ENCODE assay signal across 15 mouse cellular contexts in genomic region chr16:90138151-90138550, GRCm38 (mm10). TPM values are rescaled to one million over a fixed set of nuclear protein-coding genes. Genes with fewer than 3 reads are reported as not detected.
DNase-seq lines count a peak whose midpoint lies in the region; ATAC-seq and TF ChIP-seq lines count a peak whose summit lies in the region.
"Had no signal": no experiment of that assay in that cellular context is flagged by ENCODE, and none has a peak within 500 bp of the region (broad histone marks: within the 10 kb centered on the region; RNA-seq: fewer than 3 reads in every experiment).

No protein-coding gene starts in this region.

- peaks cover 44% of the 10 kb centered on the region for H3K4me1 ChIP-seq in heart, embryonic 10.5 days
- no peaks in the 10 kb centered on the region for H3K4me1 ChIP-seq in lung, embryonic 14.5 days (ENCODE audit: insufficient read depth)

- no peak for DNase-seq in heart, embryonic 10.5 days (ENCODE audit: low spot score)
- no peak for DNase-seq in heart, adult 8-10 months (ENCODE audit: low spot score)
- DNase-seq in lung, embryonic 14.5 days, result no peak
- DNase-seq in lung, postnatal 14 days, result no peak
- no peak for DNase-seq in cerebellum, adult 8-10 months
- DNase-seq in frontal cortex, adult 2 months (ENCODE audit: extremely low spot score in 1 of 2, low spot score in 1 of 2), result no peak
- DNase-seq in gastrocnemius, postnatal 4 days (ENCODE audit: low spot score in 2 of 2), result no peak
- DNase-seq: cerebellum, adult 11 months; heart, adult 18-20 months; kidney, postnatal 10 days; lung, postnatal 36 days had no signal

- H3K9ac ChIP-seq in lung, embryonic 14.5 days, result no peak overlapping the region
- H3K9ac ChIP-seq: neural tube, embryonic 13.5 days had no signal

- H3K27ac ChIP-seq in heart, embryonic 10.5 days, result peak overlapping the region; percentile 72
- H3K27ac ChIP-seq in lung, embryonic 14.5 days (ENCODE audit: low read depth), result no peak overlapping the region
- H3K27ac ChIP-seq: neural tube, embryonic 13.5 days had no signal

- ATAC-seq in lung, embryonic 14.5 days (ENCODE audit: insufficient read depth), result no peak
- peak; percentile 18 for ATAC-seq in megakaryocyte, adult 5-6 weeks (ENCODE audit: poor library complexity, severe bottlenecking)
- ATAC-seq: midbrain, embryonic 16.5 days had no signal

- H3K36me3 ChIP-seq in heart, embryonic 10.5 days, result peaks cover 16% of the 10 kb centered on the region
- H3K36me3 ChIP-seq in lung, embryonic 14.5 days (ENCODE audit: insufficient read depth), result no peaks in the 10 kb centered on the region

- no peaks in the 10 kb centered on the region for H3K27me3 ChIP-seq in heart, embryonic 10.5 days (ENCODE audit: insufficient read depth, poor library complexity, severe bottlenecking)
- peaks cover 7% of the 10 kb centered on the region; the same call in 1 of the 2 replicates for H3K27me3 ChIP-seq in lung, embryonic 14.5 days (ENCODE audit: insufficient read depth, low read length)
- H3K27me3 ChIP-seq: neural tube, embryonic 13.5 days had no signal

- 53% methylated on average over 12 of the region's 12 CpGs for WGBS in heart, embryonic 10.5 days
- WGBS in lung, embryonic 14.5 days, result 71% methylated on average over 12 of the region's 12 CpGs

- no peaks in the 10 kb centered on the region for H3K9me3 ChIP-seq in heart, embryonic 10.5 days
- no peaks in the 10 kb centered on the region for H3K9me3 ChIP-seq in lung, embryonic 14.5 days (ENCODE audit: low read depth, low read length)
- H3K9me3 ChIP-seq: neural tube, embryonic 13.5 days had no signal

- H3K4me3 ChIP-seq in heart, embryonic 10.5 days, result no peak overlapping the region
- H3K4me3 ChIP-seq in lung, embryonic 14.5 days (ENCODE audit: low read depth, low read length), result no peak overlapping the region
- H3K4me3 ChIP-seq: erythroblast, embryonic 14.5 days; neural tube, embryonic 13.5 days had no signal

- no peak for TF ChIP-seq CTCF in lung, embryonic 14.5 days (IDR thresholded peaks at IDR 0.05; ENCODE audit: low read depth)

- peak overlapping the region; percentile 10; the same call in 1 of the 2 replicates for H3K4me2 ChIP-seq in lung, embryonic 14.5 days
- H3K4me2 ChIP-seq: neural tube, embryonic 13.5 days had no signal

RNA-seq across cellular contexts. Expression of gene Tiam1, which starts 5.4 kb away (rescaled TPM):
- polyA plus RNA-seq in heart, embryonic 10.5 days (2016; fragmentation: Nextera tagmentation; extraction: Ambion mirVana), result 13.3 and 16.4 TPM in 2 replicates
- 1 to 10 TPM; 4.7 to 7.3 (median 6.7) TPM for total RNA-seq in heart, adult 8-10 months (2022)
- 16.8 and 18.5 TPM in 2 replicates for polyA plus RNA-seq in lung, embryonic 14.5 days (2014; fragmentation: Nextera tagmentation; extraction: Ambion mirVana)
- 61.3 and 80.9 TPM in 2 replicates for total RNA-seq in megakaryocyte, adult 5-6 weeks (2015)
- total RNA-seq in megakaryocyte, adult 5-6 weeks (2017), result 60.0 and 74.7 TPM in 2 replicates
- polyA plus RNA-seq in frontal cortex, adult 2 months (2012; rRNA removed), result 43.7 and 49.1 TPM in 2 replicates
- total RNA-seq in gastrocnemius, postnatal 4 days (2021), result 10 to 100 TPM; 14.5 to 15.5 TPM
